Mouse (Mus musculus) c-Kit-positive CD71-positive TER-119-negative erythroid progenitor cells, embryonic 14.5 days (primary cell): Measurements from ENCODE around the gene Mettl23.

ENCODE experiments used
- DNase-seq: peaks from one replicate; pipeline ENCODE4 v3.0.0-alpha.2; 2013; ENCODE audit warnings: low read depth

Mettl23 gene

GRCm38 (mm10) chr11:116843261-116844233, at the start of gene Mettl23, which contains the start of gene Jmjd6:
Mettl23 (plus strand) TSS chr11:116843278.
Jmjd6 (minus strand) TSS chr11:116843449.
- peak; percentile 93 for DNase-seq

- no peak for DNase-seq
Observed at GRCm38 (mm10) chr11:116799364-116799763, 43.7 kb upstream of the Mettl23 start.

DNA sequence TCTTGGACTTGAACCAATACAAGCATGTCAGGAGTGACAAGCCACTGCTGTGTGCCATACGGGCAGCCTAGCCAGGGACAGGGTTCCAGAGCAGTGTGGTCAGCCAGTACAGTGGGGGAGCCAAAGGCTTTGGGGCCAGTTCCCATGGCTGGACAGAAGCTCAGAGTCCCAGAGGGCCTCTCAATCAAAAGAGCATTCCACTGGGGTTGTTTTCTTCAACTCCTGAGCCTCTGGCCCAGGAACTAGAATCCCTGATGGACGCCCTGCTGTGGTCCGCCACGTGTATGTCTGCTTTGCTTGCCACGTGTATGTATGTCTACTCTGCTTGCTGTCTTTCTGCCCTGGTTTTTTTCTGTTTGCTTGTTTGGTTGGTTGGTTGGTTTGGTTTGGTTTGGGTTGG, 42.0 kb upstream of the Mettl23 start:
- DNase-seq, result no peak

- no peak for DNase-seq
Observed at GRCm38 (mm10) chr11:116802709-116803108, 40.4 kb upstream of the Mettl23 start.

DNA sequence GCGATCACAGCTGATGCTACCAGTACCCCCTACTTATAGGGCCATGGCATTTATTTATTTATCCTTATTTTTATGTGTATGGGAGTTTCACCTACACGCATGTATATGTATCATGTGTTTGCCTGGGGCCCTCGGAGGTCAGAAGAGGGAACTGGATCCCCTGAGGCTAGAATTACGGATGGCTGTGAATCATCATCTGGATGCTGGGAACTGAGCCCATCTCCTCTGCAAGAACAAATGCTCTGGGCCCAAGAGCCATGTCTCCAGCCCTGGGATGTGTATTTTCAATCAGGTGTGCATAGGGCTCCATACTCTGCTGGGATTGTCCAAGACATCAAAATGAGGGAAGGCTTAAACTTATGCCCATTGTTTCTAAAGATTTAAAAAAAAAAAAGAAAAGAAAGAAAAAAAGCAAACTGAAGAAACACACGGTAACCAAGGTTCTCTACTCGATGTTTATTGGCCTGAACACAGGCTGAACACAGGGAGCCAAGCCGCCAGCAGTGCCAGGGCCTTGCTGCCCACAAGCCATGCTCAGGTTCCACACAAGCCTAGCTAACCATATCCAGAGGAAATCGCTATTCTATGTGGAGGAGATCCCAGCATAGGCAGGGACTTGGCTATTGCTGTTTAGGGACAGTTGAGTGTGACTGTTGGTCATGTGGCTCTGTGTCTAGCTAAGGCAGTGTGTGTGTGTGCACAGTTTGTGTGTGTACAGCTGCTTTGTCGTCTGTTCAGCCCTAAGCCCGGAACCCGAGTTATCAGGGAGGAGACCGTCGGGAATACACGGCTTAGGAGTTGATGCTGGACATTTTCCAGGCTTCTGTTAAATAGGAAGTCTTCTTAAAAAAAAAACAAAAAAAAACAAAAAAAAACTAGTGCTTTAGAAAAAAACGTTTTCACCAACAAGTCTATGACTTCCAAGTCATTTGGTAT, 36.7 kb upstream of the Mettl23 start:
- DNase-seq, result no peak

DNA sequence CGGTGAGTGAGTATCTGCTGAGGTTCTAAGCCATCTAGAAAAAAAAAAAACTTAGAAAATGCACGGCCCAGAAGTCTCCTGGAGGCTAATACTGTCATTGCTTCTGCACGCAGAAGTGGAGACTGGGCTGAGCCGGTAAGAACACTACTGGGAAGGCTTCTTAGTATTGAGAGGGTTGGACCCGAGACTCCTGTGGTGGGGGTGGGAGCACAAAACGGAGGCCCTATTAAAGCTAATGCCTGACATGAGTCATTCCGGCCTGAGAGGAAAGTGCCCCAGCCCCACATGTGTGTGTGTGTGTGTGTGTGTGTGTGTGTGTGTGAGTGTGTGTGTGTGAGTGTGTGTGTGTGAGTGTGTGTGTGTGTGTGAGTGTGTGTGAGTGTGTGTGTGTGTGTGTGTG, 36.0 kb upstream of the Mettl23 start:
- DNase-seq, result no peak

GRCm38 (mm10) chr11:116807526-116807925, 35.6 kb upstream of the Mettl23 start:
- DNase-seq, result no peak

GRCm38 (mm10) chr11:116807938-116808606, 35.0 kb upstream of the Mettl23 start:
- peak; percentile 60 for DNase-seq

DNA sequence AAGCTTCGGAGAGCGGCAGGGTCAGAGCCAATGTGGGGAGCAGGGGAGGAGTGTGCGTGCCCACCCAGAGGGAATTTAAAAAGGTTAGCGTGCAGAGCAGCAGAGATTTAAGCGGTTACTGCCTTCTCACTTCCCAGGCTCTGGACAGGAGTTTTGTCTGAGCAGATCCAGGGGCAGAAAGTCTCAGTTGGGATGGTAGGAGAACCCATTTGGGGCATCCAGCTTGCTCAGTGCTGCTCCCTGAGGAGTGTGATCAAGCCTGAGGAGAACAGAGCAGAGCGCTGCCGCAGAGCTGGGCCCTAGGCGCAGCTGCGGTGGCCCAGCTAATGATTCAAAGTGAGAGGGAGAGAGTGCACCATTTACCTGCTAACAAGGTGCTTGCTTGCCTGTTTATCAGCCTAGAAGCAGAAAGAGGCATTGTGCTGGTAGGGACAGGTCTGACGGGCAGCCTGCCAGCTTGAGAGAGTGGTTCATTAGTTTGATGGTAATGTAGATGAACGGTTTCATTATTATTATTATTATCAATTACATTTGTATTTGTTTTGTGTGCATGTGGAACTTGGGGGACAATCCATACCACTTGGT, 34.2 kb upstream of the Mettl23 start:
- no peak for DNase-seq

DNA sequence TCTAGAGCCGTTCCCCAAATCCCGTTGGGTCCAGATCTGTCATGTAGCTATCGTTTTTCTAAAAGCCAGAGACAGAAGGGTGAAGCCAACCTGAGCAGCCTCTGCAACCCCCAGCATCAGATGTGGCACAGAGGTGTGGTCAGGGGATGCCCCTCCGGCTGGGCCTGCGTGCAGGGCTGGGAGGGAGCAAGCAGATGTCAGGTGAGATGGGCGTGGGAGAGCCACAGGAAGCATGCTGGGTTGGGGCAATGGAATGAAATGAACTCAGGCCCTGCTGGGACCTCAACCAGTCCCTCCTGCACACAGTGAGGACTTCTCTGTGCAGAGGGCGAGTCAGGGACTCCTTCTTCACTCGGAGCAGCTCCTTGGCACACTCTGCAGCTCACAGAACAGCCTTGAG, 33.6 kb upstream of the Mettl23 start:
- no peak for DNase-seq

DNA sequence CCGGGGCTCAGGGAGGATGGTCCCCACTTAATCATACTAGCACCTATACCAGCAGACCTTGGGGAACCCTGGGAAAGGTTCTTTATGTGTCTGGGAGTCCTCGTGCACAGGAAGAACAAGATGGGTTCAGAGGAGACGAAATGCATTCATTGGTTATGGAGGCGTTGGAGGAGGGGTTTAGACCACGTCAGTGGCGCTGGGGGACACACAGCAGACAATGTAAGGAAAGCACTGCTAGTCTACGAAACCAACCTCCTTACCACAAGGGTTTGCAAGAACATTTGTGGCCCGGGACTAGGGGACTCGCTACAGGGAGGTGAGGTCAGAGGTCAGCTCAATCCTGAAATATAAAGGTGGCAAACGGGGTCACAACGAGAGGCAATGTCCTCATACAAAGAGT, 32.5 kb upstream of the Mettl23 start:
- DNase-seq, result no peak

DNA sequence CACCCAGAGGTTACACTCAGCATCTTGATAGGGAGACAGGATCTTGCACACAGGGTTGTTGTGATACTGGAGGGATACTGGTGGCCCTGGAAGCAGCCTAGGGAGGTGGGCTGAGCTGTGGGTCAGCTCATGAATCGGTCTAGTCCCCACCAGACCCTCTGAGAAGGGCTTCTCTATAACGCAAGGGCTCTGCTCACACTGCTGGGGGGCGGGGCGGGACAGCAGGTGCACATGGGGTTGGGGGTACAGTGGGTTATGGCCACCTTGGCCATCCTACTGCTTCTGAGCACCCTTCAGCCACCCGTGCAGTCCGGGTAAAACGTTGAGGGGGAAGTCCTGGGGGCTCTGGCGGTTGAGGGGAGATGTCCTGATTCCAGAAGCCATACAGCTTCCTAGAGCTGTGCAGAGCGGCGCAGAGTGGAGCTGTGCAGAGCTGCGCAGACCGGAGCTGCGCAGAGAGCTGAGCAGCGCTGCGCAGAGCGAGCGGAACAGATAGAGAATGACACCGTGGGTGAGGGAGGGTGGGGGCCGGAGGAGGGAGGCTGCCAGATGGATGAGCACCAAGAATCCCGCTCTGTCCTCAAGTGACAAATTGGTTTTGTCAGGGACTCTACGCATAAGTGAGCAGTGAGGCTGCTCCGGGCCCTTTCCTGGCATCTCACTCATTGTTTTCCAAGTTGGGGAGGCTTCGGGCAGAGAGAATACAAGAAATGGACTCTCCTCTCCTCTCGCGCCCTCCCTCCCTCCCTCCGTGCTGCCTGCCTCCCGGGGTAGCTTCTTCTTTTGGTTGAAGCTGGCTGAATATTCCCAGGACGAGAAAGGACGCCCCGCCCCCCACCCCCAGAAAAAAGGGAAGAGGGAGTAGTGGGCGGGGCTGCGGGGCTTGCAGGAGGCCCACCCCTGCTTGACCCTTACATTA, 31.8 kb upstream of the Mettl23 start:
- DNase-seq, result no peak

DNA sequence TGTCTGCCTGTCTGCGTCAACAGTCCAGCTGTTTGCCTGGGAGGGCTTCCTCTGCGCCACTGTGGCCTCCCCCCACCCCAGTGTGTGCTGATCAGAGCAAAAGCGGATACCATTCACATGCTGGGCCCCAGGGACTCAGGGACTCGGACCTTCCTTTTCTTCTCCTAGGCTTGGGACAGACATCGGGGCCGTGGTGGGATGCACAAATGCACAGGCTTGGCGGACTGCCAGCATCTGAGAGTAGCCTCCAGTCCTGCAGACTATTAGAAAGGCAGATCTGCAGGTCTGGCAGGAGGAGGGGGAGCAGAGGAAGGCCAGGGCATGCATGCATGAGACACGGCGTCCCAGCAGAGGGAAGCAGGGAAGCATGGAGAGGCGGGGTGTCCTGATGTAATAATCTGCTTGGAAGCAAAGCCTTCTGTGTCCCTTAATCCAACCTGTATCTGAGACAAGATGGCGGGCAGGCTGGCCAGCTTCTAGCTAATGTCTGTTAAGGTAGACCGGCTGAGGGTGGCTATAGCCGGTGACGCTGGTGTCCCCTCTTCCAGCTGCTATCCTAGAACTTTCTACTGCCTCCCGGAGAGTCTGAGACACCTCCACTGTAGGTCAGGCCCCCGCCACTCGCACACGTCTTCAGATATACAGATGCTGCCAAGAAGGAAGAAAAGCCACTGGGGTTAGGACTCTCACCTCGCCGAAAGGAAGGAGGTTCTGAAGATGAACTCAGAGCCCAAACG, 30.1 kb upstream of the Mettl23 start:
- DNase-seq, result no peak

- DNase-seq, result no peak
Observed at GRCm38 (mm10) chr11:116813610-116814009, 29.5 kb upstream of the Mettl23 start.

DNA sequence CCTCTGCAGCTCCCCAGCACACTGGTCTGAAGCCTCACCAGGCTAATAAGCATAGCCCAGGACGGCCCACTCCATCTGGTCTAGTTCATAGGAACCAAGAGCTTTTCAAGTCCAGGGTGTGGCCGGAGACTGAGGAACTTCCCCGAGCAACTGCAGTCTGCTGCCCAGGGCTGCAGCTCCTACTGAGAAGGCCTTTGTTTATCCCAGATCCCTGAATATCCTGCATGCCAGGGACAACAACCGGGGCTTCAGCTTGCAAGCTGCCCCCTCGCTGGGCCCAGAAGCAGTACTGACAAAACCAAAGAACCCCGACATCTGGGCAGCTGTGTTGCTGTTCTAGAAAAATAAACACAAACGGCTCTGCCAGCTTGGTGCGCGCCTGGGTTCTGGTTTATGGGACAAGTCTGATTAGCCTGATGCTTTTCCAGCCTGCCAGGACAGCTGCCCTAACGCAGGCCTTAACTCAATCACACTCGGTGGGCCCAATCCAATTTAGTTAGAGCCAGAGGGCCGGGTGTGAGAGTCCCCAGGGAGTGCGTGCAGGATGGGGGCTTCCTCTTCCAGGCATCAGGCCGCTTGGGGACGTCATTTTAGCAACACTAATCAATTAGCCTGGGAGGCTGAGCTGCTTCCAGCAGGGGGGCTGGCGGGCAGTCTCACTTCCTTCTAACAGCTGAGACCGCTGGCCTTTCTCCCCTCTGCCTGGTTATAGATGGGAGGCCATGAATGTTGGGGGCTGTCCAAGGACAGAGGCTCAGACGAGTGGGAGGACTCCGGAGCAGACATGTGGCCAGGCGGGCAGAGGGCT, 28.8 kb upstream of the Mettl23 start:
- no peak for DNase-seq

DNA sequence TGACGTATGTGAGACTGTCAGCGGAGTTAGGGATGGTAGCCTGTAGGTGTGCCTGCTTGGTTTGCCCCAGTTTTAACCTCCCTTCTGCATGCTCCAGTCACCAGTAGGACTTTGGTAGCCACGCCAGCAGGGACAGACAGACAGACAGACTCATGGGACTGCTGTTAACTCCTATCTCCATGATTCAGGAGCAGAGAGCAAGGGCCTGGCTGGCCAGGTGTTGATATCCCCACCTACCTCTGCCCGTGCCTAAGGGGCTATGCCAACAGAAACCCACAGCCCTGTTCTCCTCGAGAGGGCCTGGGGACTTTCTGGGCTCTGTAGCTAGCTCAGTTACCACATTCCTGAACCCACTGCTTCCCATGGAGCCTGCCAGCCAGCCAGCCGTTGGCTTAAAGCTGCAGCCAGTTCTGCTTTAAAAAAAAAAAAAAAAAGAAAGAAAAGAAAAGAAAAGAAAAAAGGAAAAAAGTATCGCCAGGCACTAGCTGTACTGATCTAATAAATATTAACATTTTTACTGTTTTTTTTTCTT, 28.1 kb upstream of the Mettl23 start:
- no peak for DNase-seq

DNA sequence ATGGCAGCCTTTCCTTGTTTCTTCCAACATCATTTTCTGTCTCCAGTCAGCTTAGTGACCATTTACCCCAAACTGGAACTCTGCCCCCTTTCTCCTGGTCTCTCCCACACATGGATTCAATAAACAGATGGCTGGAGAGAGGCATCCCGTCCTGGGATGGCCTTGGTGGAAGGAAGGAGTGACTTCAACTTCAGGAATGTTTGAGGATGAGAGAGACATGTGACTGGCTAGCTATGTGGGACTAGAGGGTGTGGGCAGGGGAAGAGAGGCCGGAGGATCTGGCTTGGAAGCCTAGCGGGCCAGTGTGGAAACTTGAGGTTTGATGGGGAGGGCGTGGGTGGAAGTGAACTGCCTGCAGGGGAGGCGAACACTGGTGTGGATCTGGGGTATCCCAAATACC, 26.3 kb upstream of the Mettl23 start:
- DNase-seq, result no peak

GRCm38 (mm10) chr11:116817567-116817966, 25.5 kb upstream of the Mettl23 start:
- DNase-seq, result no peak

DNA sequence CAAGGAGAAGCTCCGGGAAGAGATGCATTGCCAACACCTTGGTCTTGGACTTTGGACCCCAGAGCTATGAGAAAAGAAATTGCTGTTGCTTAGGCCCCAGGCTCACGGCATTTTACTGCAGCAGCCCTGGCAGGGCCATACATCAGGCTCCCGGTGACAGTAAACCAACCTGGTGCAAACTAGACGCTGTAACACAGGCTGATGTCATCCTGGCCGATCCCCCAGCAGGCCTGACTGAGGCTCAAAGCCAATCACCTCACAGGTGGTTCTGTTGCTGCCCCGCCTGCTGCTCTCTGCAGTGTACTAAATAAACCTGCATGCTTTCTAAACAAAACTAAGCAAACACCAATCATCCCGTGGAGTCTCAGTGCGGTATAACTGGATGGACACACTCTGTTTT, 24.4 kb upstream of the Mettl23 start:
- DNase-seq, result no peak
